Mouse (Mus musculus) CH12F3 (cell line): ENCODE data around the gene Dock11.

ENCODE experiments used
- in situ Hi-C: fragments of 300-500 bp; cut with MboI; formaldehyde crosslinking; loops from 2 replicates; pipeline ENCODE4 v1.14.3; 2020; ENCODE audit warnings: low sequenced_read_pairs

Gene Dock11

DNA sequence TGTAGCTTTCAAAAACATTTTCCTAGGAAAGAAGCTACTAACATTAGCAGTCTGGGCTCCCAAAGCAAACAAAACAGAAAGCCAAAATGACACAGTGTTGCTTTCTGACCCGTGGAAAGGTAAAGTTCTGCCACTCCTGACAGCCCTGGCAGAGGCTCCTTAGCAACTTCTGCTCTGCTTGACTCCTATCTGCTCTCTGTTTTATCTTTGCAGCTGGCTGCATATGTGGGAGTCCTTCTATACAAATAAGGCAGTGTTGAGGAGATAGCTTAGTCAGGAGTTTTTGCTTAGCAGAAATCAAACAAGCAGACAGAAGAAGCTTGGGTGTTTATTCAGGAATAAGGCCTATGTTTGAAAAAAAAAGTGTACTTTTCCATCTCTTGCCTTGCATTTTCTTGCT, 57.8 kb downstream of the Dock11 start:
- in situ Hi-C loops, result no loop called here

DNA sequence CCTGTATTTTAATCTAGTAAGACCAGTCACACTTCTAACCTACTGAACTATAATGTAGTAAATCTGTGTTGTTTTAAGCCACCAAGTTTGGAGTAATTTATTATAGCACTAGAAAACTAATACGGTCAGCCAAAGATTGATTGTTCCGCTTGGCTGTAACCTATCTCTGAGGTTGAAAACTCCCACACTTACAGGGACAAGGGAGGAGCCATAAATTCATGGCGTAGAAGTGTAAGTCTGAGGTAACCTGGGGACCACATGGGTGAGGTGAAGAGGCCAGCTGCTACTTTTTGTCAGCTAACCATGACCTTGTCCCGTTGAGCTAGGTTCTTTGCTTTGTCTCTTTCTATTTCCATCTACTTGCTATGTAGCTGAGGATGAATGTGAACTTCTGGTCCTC, 61.5 kb downstream of the Dock11 start:
- in situ Hi-C loops, result no loop called here

DNA sequence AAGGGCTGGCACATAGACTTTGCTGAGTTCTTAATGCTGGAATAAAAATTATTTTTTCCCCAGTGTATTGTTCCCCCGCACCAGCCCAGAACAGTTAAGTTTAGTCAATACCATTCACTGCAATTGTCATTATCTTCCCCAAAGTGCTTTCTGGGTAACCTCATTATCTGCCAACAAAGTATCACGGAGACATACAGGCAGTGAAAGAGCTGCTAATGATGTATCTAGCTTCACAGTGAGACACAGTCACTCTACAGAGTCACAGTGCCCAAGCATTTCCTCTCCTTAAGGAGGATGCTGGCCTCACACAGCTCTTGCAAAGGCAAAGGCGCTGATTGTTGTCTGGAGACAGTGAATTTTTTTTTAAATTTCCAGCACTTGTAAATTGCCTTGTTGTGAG, 63.3 kb downstream of the Dock11 start:
- in situ Hi-C loops, result no loop called here

DNA sequence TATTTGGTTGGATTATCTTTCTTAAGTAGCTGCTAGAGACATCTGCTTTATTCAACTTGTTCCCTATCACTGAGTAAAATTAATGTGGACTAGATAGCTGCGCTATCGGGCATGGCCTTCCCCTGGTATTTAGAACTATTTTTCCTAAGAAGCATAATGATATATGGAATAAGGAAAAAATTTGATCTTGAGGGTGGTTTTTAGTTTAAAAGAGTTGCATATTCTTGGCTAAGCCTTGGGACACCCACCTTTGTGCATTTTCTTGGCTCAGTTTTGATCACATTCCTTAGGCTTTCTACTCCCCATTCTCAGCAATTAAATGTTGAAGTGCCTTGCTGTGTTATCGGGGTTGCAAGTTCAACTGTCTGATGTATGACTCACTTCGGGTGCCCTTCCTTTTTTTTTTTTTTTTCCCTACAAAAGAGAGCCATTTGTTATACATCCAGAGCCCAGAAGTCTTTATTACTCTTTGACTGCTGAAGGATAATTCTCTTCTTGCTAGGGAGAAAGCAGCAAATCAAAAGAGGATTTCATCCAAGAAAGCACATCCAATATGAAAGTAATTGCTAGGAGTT, 64.0 kb downstream of the Dock11 start:
- in situ Hi-C loops, result no loop called here

DNA sequence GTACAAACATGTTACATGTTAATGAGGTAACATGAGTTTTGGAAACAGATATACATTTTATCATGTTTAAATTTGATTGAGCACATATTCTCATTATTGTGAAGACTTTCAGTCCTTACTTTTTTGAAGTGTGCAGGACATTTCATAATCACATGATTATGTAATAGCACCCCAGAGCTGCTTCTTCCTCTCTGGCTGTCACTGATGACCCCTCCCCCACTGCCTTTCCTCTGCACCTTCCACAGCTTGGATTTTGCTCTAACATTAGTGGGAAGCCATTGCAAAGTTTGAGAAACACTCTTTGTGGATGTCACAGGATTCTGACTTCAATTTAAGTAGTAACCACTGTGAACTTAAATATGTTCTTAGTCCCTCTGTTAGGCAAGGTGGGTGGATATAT, 67.6 kb downstream of the Dock11 start:
- in situ Hi-C loops, result no loop called here

DNA sequence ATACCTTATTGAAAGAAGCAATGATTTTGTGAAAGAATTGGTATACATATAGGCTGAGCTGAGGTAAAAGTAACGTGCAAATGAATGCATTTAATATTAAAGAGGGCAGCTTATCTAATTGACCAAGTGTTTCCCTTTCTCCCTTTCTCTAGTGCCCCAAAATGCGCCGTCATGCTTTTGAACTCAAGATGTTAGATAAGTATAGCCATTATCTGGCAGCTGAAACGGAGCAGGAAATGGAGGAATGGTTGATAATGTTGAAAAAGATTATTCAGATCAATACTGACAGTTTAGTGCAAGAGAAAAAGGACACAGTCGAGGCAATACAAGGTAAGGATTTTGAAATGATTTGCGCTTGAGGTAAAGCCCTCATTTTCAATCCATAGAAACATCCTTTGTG, 74.5 kb downstream of the Dock11 start:
- in situ Hi-C loops, result no loop called here

DNA sequence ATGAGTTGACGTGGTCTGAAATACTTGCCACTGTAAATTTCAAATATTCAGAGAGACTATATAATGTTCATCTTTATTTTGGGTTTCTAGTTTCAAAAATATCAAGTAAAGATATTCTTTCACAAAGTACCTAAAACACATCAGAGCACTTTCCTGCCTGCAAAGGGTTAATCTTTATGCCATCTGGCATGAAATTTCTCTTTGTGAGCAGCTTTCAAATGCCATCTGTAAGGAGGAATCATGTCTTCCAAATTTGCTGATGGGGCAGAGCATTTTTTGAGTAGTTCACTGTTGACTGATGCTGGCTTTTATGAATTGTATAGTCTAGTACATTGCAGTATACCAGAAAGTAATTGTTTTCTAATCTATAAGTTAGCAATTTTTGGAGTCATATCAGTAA, 80.6 kb downstream of the Dock11 start:
- in situ Hi-C loops, result no loop called here

DNA sequence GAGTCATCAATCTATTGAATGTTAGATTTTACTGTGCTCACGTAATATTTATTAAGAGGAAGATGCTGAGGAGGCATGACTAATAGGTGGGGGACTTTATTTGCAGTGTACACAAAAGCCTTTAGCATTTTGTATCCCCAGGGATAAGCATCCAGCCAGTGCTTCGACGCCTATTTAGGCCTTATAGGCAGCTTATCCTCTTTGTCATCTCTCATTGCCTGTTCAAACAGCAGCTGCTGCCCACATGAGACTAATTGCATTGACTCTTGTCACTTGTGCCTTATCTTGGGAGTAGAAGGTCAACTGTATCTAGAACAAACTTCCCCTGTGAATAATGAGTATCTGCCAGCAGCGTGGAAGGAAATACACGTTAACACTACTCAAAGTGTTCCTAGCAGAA, 88.0 kb downstream of the Dock11 start:
- in situ Hi-C loops, result no loop called here

DNA sequence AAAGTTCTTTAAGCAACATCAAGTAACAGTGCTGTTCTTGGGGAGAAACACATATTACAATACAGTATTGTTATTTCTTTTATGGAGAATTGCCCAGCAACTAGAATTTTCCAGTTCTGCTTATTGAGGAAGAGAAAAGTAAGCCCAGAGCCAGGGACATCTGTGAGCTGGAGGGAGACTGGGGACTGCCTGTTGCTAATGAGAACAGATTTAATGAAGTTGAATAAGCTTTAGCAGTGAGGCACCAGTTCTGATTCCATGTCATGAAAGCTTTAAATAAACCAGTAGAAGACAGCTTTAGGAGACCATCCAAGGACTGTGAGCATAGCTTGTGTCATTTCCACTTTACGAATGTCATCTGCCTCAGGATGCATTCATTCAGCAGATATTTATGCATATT, 99.3 kb downstream of the Dock11 start:
- in situ Hi-C loops, result no loop called here

DNA sequence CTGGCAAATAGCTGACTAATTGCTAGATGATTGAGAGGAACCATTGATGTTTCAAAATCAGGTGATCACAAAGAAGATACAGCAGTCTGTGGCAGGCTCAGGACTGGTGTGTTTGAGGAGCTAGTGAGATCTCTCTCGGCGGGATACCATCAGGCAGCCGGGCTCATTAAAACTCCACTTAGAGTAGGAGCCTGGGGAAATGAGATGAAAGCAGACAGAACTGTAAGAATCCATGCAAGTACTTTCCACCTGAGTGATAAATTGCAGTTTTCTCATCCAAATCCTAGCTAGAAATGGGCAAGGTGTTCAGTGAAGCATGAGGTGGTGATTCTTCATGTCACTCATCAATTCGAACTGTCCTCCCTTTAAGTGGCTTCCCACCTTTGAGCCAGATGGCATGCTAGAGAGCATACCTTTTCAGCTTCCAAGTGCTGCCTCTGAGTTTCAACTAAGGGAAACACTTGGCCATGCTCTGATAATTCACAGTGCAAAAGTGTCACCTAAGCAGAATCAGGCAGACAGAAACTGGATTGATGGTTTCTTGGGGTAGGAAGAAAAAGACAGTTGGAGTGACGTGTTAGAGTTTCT, 102.0 kb downstream of the Dock11 start:
- in situ Hi-C loops, result loop anchor here (10.0 kb wide), 1 partner anchor 106 kb away; the partner anchor contains the start of gene Dock11

DNA sequence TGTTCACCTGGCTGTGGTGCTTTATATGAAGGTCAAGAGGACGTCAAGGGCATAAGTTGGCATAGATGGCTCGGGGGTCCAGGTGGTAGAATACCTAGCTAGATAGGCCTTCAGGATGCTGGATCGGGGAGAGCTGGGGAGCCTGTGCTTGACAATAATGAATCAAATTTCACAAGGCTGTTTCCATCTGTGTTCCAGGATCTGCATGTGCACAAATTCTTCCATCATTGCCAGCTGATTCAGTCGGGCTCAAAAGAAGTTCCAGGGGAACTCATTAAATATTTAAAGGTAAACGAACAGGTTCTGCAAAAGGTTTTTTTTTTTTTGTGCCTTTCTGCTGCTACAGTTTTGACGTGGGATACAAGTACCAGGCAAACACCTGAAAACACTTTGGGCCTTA, 105.6 kb downstream of the Dock11 start:
- in situ Hi-C loops, result loop anchor here (10.0 kb wide), 1 partner anchor 109 kb away; the partner anchor contains the start of gene Dock11

DNA sequence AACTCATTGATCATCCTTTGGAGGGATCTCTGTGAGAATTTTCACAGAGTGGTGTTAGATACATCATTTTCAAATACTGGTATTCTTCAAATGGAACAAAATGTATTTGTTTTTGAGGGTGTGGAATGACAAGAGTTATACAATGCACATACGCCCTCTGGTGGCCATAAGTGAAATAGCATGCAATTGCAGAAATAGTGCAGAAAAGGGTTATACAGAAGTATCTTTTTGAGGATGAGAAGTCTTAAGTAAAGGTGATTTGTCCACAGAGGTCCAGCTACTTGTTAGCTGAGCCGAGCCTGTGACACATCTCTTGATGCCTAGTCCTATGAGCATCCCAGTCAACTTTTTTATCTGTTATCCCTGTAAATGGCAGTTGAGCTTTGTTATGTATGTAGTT, 108.4 kb downstream of the Dock11 start:
- in situ Hi-C loops, result loop anchor here (10.0 kb wide), 1 partner anchor 112 kb away; the partner anchor contains the start of gene Dock11

DNA sequence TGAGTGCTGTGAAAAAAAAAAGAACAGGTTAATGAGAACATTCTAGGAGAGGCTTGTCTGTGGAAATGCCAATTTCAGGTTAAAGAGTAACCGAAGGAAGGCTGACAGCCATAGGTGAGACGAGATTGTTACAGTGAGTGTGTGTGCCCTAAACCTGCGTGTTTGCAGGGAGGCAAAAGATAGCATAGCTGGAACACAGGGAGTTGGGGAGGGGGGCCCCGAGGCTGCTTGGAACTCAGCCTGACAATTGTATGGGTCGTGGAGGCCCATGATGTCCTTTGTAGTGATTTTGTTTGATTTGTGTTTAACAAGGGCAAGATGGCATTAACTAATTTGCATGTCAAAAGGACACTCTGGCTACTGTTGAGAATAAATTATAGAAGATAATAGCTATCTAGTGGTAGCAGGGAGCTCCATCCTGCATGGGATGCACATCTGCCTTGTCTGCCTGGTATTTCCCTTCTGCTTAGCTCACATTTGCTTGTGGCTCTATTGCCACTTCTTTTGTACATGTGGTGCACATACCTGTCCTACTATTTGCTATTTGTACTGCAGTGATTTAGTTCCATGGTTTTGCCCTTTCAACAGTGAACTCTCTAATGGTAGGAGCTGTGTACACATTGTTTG, 109.3 kb downstream of the Dock11 start:
- in situ Hi-C loops, result loop anchor here (10.0 kb wide), 1 partner anchor 113 kb away; the partner anchor contains the start of gene Dock11

DNA sequence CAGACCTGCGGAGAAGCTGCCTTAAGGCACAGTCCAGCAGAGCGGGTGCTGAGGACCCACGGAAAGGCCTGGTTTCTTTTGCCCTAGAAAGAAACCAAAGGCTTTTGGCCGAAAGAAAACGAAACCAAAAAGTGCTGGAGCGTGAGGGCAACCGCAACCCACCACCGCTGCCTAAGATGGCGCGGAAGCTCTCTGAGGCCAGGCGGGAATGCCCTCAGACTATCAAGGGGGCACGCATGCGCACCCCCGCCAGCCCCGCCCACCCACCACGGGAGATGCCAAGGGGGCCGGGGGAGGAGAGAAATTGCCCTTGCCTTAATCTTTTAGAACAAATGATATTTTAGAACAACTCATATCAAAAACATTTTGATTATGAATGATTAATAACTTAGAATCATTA, 137.0 kb downstream of the Dock11 start:
- in situ Hi-C loops, result no loop called here

DNA sequence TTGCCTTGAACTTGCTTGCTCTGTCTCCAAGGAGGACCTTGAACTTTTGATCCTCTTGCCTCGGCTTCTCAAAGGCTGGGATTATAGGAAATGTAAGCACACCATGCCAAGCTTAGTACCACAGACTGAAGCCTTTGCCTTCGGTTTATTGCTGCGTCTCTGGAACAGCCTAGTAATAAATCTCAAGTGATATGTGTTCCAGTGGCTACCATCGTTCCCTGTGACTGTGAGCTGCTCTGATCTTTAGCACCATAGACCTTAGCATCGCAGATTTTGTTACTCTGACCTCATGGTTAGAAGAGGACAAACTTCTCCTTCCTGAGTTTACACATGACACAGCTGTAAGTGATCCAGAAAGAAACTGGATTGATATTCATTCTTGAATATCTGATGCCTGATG, 142.5 kb downstream of the Dock11 start:
- in situ Hi-C loops, result no loop called here

DNA sequence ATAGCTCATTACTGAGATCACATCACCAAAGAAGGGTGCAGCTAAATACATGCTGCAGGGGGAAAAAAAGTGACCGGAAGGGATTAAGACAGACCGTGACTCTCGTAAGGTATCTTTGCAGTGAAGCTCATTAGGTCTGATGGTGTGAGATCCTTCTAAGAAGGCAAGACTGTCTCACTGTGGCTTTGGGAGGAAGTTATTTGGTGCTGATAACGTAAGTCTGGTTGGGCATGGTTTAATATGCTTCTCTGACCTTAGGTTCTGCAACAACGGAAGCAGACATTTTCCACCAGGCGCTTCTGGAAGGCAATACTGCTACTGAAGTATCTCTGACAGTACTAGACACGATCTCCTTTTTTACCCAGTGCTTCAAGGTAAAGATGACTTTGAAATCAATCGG, 145.4 kb downstream of the Dock11 start:
- in situ Hi-C loops, result no loop called here

DNA sequence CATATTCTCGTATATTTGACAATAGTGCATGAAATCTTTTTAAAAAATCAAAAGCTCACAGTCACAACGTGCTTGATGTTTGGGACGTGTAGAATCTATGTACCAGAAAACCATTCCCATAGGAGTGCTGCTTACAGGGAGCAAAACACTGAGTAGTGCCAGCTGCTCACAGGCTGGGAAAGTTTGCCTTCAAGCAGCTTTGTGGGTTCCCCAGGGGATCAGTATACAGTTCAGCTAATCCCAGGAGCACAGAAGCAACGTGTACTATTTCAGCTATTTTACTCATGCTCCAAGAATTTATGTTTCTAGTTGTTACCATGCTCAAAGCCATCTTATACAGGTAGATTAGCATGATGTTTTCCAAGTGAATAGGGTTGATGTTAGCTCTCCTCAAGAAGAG, 157.1 kb downstream of the Dock11 start:
- in situ Hi-C loops, result no loop called here

DNA sequence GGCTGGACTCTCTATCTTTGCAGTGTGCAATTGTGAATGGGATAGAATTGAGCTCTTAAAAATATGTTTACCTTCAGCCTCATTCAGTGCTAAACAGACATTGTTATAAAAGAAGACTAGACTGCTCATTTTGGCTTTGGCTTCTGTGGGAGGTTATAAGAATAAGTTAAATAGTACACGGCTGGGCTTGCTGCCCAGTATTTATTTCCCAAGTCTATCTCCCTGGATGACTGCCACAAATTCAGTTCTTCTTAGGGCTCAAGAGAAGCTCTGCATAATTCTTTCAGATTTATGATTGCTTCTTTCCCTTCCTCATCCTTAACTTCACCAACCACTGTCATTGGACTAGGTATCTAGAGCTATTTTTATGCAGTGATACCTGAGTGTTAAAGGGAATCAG, 158.8 kb downstream of the Dock11 start:
- in situ Hi-C loops, result no loop called here

DNA sequence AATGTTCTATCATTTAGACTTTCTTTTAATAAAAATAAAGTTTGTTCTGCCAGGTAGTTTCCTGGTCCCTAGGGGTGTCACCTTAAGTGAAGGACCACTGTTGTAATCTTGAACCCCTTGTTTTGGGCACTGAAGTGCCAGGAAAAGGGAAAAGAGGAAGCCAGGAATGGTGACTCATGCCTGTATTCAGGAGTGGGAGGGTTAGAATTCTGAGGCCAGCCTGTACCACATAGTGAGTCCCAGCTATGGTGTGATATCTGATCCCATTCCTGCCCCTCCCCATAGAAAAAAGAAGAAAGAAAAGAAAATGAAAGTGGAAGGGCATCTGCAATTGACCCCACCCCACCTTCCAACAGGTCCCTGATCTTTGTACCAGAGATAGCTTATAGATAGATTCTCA, 161.7 kb downstream of the Dock11 start:
- in situ Hi-C loops, result no loop called here

DNA sequence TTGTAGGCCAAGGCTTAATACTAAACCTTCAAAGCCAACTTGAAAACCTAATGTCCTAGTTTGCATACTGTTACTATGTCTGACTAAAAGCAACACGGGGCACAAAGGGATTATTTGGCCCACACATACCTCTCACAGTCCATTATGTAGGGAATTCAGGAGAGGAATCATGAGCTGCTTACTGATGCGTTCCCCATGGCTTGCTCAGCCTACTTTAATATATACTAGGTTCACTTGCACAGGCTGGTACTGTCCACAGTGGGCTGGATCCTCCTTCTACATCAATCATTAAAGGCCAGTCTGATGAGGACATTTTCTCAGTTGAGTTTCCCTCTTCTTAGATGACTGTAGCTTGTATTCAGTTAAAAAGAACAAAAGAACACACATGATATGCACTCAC, 185.4 kb downstream of the Dock11 start:
- in situ Hi-C loops, result no loop called here

DNA sequence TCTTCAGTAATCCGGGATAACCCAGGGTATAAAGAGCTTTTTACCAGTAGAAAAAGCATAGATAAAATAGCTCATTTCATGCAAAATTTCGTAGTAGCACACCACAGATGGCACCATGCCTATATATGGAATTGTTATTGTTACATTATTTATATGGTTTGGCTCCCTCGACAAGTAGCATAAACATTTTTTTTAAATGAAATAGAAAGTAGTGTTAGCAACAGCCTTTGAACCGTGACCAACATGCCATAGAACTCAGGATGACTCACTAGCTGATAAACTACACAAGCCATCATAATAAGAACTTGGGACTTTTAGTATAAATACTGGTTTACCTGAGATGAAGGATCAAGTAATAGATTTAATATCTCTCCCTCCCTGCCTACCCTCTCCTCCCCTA, 188.5 kb downstream of the Dock11 start:
- in situ Hi-C loops, result no loop called here

DNA sequence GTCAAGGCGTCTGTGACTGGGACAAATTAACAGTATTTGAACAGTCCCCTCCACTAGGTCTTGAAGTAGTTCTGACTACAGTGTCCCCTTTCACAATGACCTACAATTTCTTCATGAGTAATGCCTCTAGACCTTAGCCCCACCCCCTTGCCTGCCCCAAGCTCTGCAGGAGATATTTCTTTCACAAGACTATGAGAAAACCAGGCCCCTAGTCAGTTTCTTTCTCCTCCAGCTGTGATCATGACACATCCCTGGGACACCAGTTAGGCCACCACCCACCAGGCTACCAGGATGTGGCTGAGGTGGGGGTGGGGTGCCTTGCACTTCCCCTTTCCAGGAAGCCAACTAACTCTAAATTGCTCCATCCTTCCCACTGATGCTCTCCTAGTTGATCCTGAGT, 194.3 kb downstream of the Dock11 start:
- in situ Hi-C loops, result no loop called here
